Mouse (Mus musculus): ENCODE measurements at regions not wholly inside any gene's neighbourhood (a gene's known extent, or its start where the extent isn't known, plus 50 kb on each side); places are given as distances from the start of the nearest gene placed in this dataset.

DNA sequence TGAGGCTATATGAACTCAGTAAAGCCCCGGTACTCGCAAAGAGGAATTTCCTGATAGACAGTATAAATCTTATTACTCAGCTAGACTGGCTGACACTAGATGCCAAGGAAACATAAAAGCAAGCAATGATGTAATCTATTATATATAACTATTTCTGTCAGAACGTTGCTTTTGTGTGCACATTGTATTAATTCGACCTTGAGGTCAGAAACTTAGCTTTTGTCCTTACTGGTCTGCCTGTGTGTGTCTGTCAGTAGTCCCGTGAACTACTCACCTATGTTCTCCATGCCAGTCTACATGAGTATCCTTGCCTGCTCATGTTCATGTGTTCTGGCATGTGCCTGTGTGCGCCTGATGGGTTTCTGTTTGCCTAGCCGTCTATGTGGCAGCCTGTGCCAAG, 70.5 kb downstream of the Tmx1 start:
- no peak for DNase-seq (ENCODE audit: low spot score in 2 of 2)

GRCm38 (mm10) chr12:70524703-70525102, 71.8 kb downstream of the Tmx1 start:
- no peak for DNase-seq (ENCODE audit: low spot score in 2 of 2)

DNA sequence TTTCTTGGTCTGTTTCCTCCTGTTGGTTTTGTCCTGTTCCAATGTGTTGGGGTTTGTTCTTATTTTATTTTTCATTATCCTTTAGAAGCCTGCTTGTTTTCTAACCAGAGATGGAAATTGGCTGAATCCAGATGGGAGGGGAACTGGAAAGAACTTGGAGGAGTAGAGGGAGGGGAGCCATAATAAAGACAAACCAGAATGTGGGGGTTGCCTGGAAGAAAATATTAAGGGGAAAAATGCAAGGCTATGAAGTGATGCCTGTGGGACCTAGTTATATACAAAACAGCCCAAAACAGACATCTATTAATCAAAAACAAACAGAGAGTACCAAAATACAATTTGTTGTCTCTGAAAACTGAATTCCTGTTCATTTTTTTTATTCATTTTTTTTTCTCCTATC, 78.8 kb downstream of the Tmx1 start:
- DNase-seq (ENCODE audit: low spot score in 2 of 2): no peak

DNA sequence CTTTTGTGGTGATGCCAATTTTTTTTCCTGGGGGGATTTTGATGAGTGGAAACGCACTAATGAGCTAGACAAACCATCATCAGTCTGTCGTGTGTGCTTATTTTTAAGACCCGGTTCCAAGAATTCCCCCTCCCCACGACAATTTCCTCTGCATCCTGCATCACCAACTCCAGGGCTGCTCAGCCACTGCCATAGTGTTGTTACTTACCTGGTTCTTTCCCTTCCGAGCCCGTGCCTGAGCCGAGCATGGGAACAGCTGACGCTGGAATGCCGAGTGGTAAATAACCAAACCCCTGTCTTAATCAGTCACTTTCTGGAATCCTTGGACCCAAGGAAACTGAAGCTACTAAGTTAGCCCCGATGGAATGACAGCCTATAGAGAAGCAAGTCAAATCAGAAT, 79.3 kb downstream of the Tmx1 start:
- no peak for DNase-seq (ENCODE audit: low spot score in 2 of 2)

DNA sequence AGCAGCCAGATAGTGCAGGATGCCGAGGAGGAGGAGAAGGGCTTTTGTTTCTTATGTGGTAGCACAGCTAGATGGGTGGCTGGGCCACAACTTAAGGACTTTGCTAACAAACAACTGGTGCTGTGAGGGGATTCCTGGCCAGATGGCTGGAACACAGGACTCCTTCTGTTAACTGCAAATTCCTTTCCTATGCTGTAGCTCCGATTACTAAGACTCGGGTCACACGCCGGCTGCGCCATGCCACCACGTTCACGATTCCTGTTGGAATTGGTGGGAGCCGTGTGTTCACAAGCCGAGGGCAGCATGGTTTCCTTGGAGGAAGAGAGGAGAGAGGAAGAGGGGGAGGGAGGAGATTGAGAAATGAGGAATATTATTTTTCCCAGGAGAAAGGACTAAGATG, 79.9 kb downstream of the Tmx1 start:
- no peak for DNase-seq (ENCODE audit: low spot score in 2 of 2)

DNA sequence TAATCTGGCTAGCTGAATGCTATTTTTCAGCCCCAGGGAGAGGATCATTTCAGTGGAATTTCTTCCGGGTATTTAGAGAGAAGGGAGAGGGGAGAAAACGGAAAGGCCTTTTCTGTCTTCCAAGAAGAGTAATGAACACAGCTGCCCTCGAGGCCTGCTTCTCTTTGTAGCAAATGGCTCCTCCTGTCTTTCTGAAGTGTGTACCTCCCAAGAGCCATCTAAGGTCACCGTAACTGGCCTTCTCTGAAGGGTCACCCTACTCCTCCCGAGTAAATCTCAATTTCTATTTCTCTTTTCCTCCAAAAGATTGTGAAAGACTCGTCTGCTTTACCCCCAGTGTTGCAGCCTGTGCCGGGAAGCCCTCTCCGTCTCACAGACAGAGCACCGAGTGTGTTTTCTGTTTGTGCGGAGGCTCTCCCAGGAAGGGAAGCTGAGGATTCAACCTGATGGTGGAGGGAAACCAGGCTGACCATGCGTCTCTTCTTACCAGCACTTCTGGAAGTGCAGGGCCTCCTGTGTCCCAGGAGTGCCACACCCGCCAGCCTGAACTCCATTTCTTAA, 80.6 kb downstream of the Tmx1 start:
- DNase-seq (ENCODE audit: low spot score in 2 of 2): no peak

DNA sequence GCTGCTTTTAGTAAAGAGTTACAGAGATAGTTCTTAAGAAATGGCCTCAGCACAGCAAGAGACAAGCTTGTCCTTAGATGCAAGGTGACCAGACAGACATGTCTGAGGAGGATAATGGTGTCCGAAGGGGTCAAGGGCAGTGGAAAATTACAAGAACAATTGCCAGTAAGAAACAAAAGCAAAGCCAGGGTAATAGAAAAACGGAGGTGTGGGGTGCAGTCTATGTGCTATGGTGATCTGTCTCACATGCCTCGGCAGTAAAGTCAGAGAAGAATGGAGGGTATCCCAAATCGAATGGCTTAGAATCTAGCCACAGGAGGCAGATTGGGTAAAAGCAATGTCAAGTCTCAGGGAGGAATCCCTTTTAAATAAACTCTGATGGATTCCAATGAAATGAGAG, 86.2 kb downstream of the Tmx1 start:
- no peak for DNase-seq (ENCODE audit: low spot score in 2 of 2)

DNA sequence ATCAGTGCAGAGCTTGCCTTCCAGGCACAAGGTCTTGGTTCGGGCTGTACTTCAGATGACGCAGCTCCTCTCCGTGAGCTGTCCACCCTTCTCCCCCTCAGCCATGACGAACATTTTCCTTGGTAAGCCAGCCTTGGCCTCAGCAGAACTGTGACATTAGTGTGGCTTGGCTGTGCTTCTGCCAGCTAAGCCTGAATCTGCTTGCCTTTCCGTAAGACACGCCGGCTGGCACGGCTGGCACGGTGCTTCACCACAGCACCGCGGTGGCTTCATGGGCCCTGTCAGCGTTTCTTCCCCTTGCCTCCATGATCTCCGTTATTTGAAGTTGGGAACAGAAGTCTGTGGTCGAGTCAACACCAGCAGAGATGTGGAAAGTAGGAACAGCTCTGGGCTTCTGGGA, 87.0 kb downstream of the Tmx1 start:
- no peak for DNase-seq (ENCODE audit: low spot score in 2 of 2)

- DNase-seq (ENCODE audit: low spot score in 2 of 2): no peak
Observed at GRCm38 (mm10) chr12:70541432-70541831, 88.5 kb downstream of the Tmx1 start.

GRCm38 (mm10) chr12:70543299-70543698, 90.4 kb downstream of the Tmx1 start:
- no peak for DNase-seq (ENCODE audit: low spot score in 2 of 2)

- no peak for DNase-seq (ENCODE audit: low spot score in 2 of 2)
Observed at GRCm38 (mm10) chr12:70544326-70544725, 91.4 kb downstream of the Tmx1 start.

- no peak for DNase-seq (ENCODE audit: low spot score in 2 of 2)
Observed at GRCm38 (mm10) chr12:70544850-70545510, 92.1 kb downstream of the Tmx1 start.

GRCm38 (mm10) chr12:70547199-70547598, 94.3 kb downstream of the Tmx1 start:
- DNase-seq (ENCODE audit: low spot score in 2 of 2): no peak

DNA sequence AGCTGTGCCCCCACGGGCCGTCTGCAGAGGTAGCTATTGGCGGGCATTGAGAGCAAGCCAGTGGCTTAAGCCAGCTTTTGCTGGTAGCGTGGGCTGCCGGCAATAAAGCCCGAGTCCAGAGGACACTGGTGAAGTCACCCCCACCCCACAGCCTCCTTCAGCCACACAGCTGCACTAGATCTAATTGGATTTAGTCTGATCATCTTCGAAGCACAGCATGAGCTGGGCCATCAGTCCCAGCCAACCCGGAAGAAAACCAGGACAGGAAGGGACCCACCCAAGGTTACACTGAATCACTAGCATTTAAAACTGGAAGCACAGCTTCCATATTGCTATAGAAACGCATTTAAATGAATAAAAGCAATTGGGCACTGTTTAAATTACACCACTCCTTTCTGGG, 96.4 kb downstream of the Tmx1 start:
- DNase-seq (ENCODE audit: low spot score in 2 of 2): no peak

- DNase-seq (ENCODE audit: low spot score in 2 of 2): no peak
Observed at GRCm38 (mm10) chr12:70553866-70554265, 101.0 kb downstream of the Tmx1 start.

DNA sequence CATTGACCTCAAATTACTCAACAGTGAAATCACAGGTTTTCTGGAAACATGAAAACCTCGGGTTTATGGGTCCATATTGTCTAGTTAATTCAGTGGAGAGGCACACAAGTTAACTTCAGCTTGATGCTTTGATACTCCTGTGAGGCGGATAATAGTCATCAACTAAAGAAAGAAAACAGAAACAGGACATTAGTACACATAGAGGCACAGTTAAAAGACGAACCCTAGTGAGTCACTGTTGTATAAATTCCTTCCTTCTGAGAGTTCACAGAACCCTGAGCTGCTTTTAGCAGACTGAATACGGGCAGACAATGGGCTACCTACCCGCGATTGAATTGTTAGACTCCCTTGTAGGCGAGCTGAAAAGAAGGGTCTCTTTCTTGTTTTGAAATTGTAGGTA, 101.7 kb downstream of the Tmx1 start:
- DNase-seq (ENCODE audit: low spot score in 2 of 2): no peak

DNA sequence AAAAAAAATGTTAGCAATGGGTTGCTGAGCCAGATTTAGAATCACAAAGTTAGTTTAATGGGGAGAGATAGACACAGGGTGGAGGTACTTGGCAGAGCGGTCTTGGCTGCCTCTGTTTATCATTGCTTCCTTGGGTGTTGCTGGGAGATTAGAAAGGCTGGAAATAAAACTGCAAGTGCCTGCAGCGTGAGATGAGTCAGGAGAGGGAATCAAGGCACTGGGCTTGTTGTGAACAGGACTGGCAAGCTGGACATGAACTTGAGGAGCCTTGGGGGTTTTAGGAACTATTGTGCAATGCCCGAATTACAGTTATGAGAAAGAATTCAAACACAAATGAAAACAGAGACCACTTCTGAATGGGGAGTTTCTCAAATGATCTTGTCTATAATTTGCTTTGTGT, 102.8 kb downstream of the Tmx1 start:
- no peak for DNase-seq (ENCODE audit: low spot score in 2 of 2)

- no peak for DNase-seq (ENCODE audit: low spot score in 2 of 2)
Observed at GRCm38 (mm10) chr12:70556820-70557219, 103.9 kb downstream of the Tmx1 start.

DNA sequence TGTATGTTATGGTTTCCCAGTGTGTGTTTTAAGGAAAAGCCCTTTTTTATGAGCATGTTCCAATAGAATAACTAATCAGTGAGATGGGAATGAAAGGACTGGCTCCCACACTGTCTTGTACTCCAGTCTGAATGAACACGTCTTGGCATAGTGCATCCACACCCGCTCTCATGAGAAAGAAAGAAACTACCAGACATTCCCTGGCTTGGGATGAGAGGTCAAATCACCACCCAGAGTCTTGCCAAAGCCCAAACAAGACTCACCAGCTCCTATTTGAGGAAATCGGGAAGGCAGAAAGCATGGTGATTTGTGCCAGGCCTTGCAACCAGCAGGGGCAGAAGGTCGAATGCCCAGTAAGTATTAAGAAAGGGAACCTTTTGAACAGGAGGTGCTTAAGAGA, 110.6 kb downstream of the Tmx1 start:
- no peak for DNase-seq (ENCODE audit: low spot score in 2 of 2)

- no peak for DNase-seq (ENCODE audit: low spot score in 2 of 2)
Observed at GRCm38 (mm10) chr12:70575665-70576064, 122.8 kb downstream of the Tmx1 start.

DNA sequence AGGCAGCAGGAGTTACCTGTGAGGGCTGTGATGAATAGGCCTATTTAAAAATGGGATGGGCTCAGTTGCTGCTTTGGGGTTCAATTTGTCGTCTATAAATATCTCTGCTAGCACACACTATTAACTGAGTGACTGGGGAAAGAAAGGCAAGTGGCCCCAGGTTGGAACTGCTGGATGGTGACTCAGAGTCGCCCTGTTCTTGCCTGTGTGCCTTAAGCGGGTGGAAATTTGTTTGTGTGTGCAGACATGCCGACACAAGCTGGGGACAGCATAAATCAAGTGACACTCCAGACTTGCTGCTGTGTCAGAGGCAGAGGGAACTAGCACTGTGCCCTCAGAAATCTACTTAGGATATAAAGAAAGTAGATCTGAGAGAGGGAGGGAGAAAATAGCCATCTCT, 124.9 kb downstream of the Tmx1 start:
- no peak for DNase-seq (ENCODE audit: low spot score in 2 of 2)

- no peak for DNase-seq (ENCODE audit: low spot score in 2 of 2)
Observed at GRCm38 (mm10) chr12:70579328-70579905, 126.5 kb downstream of the Tmx1 start.

- DNase-seq (ENCODE audit: low spot score in 2 of 2): no peak
Observed at GRCm38 (mm10) chr12:70586181-70586580, 133.3 kb downstream of the Tmx1 start.

DNA sequence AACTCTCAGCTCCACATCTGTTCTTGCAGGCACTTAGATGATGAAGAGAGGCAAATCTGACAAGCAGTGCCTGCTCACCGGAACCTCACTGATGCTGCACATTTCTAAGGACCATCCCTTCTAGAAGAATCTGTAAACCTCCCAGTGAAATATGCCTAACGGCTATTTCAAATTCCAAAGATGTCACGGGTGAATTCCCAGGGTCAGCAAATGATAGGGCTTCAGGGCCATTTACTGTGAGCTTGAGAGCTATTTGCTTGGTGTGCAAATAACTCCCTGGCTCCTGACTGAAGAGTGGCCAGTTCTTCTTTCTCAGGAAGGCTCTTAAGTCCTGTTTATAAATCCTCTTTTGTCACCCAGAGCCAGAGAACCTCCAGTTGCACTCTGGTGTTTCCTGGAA, 135.3 kb downstream of the Tmx1 start:
- DNase-seq (ENCODE audit: low spot score in 2 of 2): no peak

All from spleen, postnatal 36 days (tissue).